In genomic region chr15:25474096-25474495, GRCm38 (mm10) we compare ENCODE assay signal across 9 mouse cellular contexts.
"Had no signal": no experiment of that assay in that cellular context is flagged by ENCODE, and none has a peak within 500 bp of the region (broad histone marks: within the 10 kb centered on the region; RNA-seq: fewer than 3 reads in every experiment).

No protein-coding gene starts in this region.

- H3K27ac ChIP-seq: intestine, embryonic 15.5 days; limb, embryonic 13.5 days; midbrain, embryonic 13.5 days; stomach, embryonic 15.5 days had no signal

- H3K4me3 ChIP-seq: intestine, embryonic 15.5 days; limb, embryonic 13.5 days; midbrain, embryonic 13.5 days; stomach, embryonic 15.5 days had no signal

- H3K9me3 ChIP-seq: intestine, embryonic 15.5 days; limb, embryonic 13.5 days; midbrain, embryonic 13.5 days; stomach, embryonic 15.5 days had no signal

- H3K36me3 ChIP-seq: intestine, embryonic 15.5 days; limb, embryonic 13.5 days; midbrain, embryonic 13.5 days; stomach, embryonic 15.5 days had no signal

- DNase-seq: left cerebral cortex, postnatal 4 days; lung, adult 18-20 months; right cerebral cortex, postnatal 14 days; thymus, adult 2 months; thymus, postnatal 25 days had no signal

- H3K27me3 ChIP-seq: intestine, embryonic 15.5 days; limb, embryonic 13.5 days; midbrain, embryonic 13.5 days; stomach, embryonic 15.5 days had no signal

- H3K4me1 ChIP-seq: intestine, embryonic 15.5 days; midbrain, embryonic 13.5 days; stomach, embryonic 15.5 days had no signal
